Mouse (Mus musculus) embryonic facial prominence, embryonic 11.5 days (tissue): ENCODE results near the gene Usp5. TPM values are rescaled to one million over a fixed set of nuclear protein-coding genes. Genes with fewer than 3 reads are reported as not detected.
A peak's percentile ranks its signal among the peaks of the same experiment; 100 is the strongest.

Source experiments
- ATAC-seq: fragments of 200-750 bp; cut with Nextera tagmentation; replicated peaks from 2 replicates; pipeline ENCODE4 v1.8.0; 2017; ENCODE audit warnings: low read depth; ENCODE audit not compliant: insufficient number of reproducible peaks, low FRiP score, low TSS enrichment
- DNase-seq: peaks from one replicate; pipeline ENCODE4 v3.0.0-alpha.2; 2015; ENCODE audit warnings: low spot score
- H3K27ac ChIP-seq: fragments of 300-500 bp; sonication (generic); replicated peaks from 2 replicates; pipeline ENCODE4 v1.5.1; 2014; ENCODE audit warnings: mild to moderate bottlenecking, low read depth, low read length, control low read depth
- H3K27me3 ChIP-seq: fragments of 300-500 bp; sonication (generic); 2 replicates; pipeline ENCODE4 v1.6.1; 2014; ENCODE audit warnings: mild to moderate bottlenecking, low read length, moderate library complexity, mixed read lengths; ENCODE audit not compliant: control insufficient read depth, insufficient read depth
- H3K36me3 ChIP-seq: fragments of 300-500 bp; sonication (generic); replicated peaks from 2 replicates; pipeline ENCODE4 v1.6.1; 2014; ENCODE audit warnings: low read depth, mild to moderate bottlenecking, low read length, moderate library complexity, mixed read lengths; ENCODE audit not compliant: control insufficient read depth, insufficient read depth
- H3K4me1 ChIP-seq: fragments of 300-500 bp; sonication (generic); 2 replicates; pipeline ENCODE4 v1.6.1; 2014; ENCODE audit warnings: low read length, mixed read lengths; ENCODE audit not compliant: control insufficient read depth, insufficient read depth
- H3K4me2 ChIP-seq: fragments of 300-500 bp; sonication (generic); 2 replicates; pipeline ENCODE4 v1.6.1; 2014; ENCODE audit warnings: low read depth, mild to moderate bottlenecking, control low read depth, low read length, moderate library complexity
- H3K4me3 ChIP-seq: fragments of 300-500 bp; sonication (generic); 2 replicates; pipeline ENCODE4 v1.5.1; 2014; ENCODE audit warnings: low read depth, low read length, control low read depth
- H3K9ac ChIP-seq: fragments of 300-500 bp; sonication (generic); replicated peaks from 2 replicates; pipeline ENCODE4 v1.6.1; 2014; ENCODE audit warnings: mild to moderate bottlenecking, control low read depth, low read length
- H3K9me3 ChIP-seq: fragments of 300-500 bp; sonication (generic); replicated peaks from 2 replicates; pipeline ENCODE4 v1.6.1; 2016; ENCODE audit warnings: mild to moderate bottlenecking, low read length, inconsistent platforms, mixed read lengths; ENCODE audit not compliant: control insufficient read depth
- WGBS: fragments of 180-500 bp; shearing (Covaris S2); extraction: QIAGEN DNeasy Blood & Tissue Kit; methylation state at CpG from one replicate; pipeline ENCODE4 v1.1.7; 2014; 5-methylcytosine and 5-hydroxymethylcytosine counted together
- polyA plus RNA-seq: library from polyadenylated mRNA; unstranded; fragments of >200 nt; fragmentation: Nextera tagmentation; extraction: Ambion mirVana; gene quantifications from 2 replicates; pipeline ENCODE4 v1.2.1, GENCODE M21; 2014

The Usp5 gene
- polyA plus RNA-seq, 1 experiment from 2014 or later = 128 TPM

DNA sequence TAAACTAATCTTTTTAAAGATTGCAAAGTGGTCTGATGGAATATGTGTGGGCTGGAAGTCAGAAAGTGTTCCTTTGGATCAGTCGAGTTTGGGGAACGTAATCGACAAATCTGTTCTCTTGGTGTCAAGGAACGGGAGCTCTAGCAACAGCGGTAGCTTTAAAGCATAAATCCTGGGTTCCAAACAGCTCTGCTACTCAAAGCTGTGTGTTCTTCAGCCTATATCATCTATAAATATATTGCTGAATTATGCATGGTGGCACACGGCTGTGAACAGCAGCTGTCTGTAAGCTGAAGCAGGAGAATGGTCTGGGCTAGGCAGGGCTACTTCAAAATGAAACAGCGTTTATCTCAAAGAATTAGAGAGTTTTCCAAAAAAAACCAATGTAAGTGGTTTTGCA, 48.4 kb downstream of the Usp5 start:
- 90% methylated on average over 7 of the region's 7 CpGs for WGBS
- ATAC-seq = no peak
- peaks cover 2% of the 10 kb centered on the region for H3K27me3 ChIP-seq

DNA sequence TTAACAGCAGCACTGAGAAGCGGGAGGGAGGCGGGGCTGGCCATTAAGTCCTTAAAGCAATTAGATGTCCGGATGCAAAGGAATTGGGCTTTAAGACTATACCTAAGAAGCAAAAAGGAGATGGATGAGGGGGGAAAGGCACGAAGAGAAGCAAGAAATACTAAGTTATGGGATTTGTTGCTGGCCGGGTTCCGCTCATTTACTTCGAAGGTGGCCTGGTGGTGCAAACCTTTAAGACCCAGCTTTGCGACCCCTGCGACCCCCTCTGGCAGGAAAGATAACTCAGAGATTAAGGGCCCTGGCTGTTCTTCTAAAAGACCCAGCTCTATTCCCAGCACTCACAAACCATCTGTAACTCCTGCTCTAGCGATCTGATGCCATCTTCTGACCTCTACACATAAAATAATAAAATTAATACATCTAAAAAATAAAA, 49.3 kb downstream of the Usp5 start:
- Histone ChIP-seq H3K9me3 (no peaks in the 10 kb centered on the region), H3K27me3 (peaks cover 2% of the 10 kb centered on the region), H3K9ac (peak overlapping the region; percentile 29; the same call in 1 of the 2 replicates), H3K4me2 (peak overlapping the region; percentile 47), H3K27ac (no peak overlapping the region), H3K4me1 (peaks cover 4% of the 10 kb centered on the region; the same call in 1 of the 2 replicates), H3K36me3 (no peaks in the 10 kb centered on the region), H3K4me3 (peak overlapping the region; percentile 22)
- DNase-seq (no peak), ATAC-seq (no peak)
- 6% methylated on average over 10 of the region's 10 CpGs for WGBS

More for the DNA sequence above, 48.4 kb downstream of the Usp5 start:
- Histone ChIP-seq H3K36me3 (no peaks in the 10 kb centered on the region), H3K4me1 (peaks cover 4% of the 10 kb centered on the region; the same call in 1 of the 2 replicates), H3K27ac (no peak overlapping the region), H3K4me3 (no peak overlapping the region), H3K9ac (no peak overlapping the region), H3K9me3 (no peaks in the 10 kb centered on the region), H3K4me2 (no peak overlapping the region)
- DNase-seq = no peak

DNA sequence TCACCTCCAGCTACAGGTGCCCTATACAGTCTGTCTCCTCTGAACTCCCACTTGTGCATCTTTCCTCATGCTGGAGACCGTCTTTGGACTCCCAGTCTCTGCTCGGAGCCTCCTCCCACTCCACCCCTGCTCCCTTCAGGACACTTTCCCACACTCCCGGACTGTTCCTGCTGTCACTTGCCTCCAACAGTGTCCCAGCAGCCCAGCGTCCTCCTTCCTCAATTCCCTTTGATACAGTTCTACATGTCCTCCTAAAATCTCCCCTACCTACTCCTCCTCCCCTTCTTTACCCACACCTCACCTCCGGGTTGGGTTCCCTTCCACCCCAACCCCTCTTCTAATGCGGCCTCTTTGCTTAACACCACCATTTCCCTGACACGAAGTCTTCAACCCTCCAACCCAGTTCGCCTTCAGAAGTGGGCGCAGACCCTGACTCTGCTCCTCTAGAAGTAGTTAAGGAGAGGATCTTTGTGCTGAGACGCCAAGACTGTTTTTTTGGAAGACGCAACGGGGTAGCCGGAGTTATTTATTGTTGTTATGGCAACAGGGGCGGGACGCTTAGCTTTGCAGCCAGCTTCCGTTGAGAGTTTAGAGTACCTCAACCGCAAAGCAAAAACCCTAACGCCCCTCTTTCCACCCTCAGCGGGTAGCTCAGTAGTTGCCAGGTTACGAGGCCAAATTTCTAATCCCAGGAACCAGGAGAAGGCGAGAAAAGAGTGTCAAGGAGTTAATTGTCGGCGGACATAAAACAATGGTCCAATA, 49.9 kb downstream of the Usp5 start, which contains the start of gene Lrrc23:
Gene Lrrc23, minus strand, starts transcription at position 506 of the 762 bp plus-strand sequence.
- Histone ChIP-seq H3K27ac (no peak within 1 kb of the TSS), H3K4me1 (peaks cover 4% of the 10 kb centered on the region; the same call in 1 of the 2 replicates), H3K9ac (peak within 1 kb of the TSS; percentile 29; the same call in 1 of the 2 replicates), H3K4me2 (peak within 1 kb of the TSS; percentile 47), H3K4me3 (peak within 1 kb of the TSS; percentile 22), H3K27me3 (peaks cover 2% of the 10 kb centered on the region), H3K9me3 (no peaks in the 10 kb centered on the region), H3K36me3 (no peaks in the 10 kb centered on the region)
- DNase-seq = peak; percentile 82
- 2% methylated on average over 23 of the region's 23 CpGs for WGBS
- no peak; the same call in 1 of the 2 replicates for ATAC-seq

DNA sequence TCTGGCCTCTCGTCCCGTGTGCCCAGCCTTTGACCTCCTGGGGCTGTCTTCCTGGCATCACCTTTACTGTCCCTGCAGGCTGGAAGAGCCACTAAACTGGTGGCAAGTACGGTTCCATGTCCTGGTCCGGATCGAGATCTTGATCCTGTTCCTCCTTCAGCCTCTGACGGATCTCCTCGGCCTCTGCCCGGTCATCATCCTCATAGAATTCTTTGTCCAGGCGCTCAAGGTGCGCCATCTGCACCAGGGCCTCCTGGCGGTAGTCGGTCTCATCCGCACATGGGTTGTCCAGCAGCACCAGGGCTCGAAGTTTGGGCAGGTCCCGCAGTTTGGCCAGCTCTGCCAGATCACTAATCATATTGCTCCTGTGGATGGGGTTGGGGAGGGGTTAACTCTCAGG, 58.8 kb downstream of the Usp5 start:
- peaks cover 3% of the 10 kb centered on the region; the same call in 1 of the 2 replicates for H3K27me3 ChIP-seq
- no peak overlapping the region for H3K4me3 ChIP-seq
- no peak for ATAC-seq
- H3K36me3 ChIP-seq = no peaks in the 10 kb centered on the region
- peaks cover 4% of the 10 kb centered on the region for H3K4me1 ChIP-seq
- no peak overlapping the region for H3K4me2 ChIP-seq
- H3K27ac ChIP-seq = no peak overlapping the region
- no peak for DNase-seq
- no peak overlapping the region for H3K9ac ChIP-seq
- H3K9me3 ChIP-seq = no peaks in the 10 kb centered on the region
- WGBS = 84% methylated on average over 15 of the region's 15 CpGs

DNA sequence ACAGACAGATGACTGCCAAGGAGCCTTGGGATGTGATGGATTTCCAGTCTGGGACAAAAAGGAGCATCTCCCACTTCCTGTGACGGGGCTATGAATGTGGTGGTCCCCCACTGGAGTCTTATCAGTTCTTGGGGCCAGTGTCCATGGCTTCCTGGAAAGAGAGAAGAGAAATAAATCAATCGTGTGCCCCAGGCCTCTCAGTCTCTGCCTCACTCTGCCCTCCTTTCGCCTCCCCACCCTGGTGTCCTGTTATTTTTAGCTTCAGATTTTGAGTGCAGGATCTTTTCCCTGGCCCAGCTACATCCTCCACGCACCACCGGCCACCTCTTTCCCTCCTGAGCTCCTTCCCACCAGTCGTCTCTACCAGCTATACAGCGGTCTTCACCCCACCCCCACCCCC, 59.3 kb downstream of the Usp5 start:
- no peak for DNase-seq
- H3K27me3 ChIP-seq = peaks cover 3% of the 10 kb centered on the region; the same call in 1 of the 2 replicates

DNA sequence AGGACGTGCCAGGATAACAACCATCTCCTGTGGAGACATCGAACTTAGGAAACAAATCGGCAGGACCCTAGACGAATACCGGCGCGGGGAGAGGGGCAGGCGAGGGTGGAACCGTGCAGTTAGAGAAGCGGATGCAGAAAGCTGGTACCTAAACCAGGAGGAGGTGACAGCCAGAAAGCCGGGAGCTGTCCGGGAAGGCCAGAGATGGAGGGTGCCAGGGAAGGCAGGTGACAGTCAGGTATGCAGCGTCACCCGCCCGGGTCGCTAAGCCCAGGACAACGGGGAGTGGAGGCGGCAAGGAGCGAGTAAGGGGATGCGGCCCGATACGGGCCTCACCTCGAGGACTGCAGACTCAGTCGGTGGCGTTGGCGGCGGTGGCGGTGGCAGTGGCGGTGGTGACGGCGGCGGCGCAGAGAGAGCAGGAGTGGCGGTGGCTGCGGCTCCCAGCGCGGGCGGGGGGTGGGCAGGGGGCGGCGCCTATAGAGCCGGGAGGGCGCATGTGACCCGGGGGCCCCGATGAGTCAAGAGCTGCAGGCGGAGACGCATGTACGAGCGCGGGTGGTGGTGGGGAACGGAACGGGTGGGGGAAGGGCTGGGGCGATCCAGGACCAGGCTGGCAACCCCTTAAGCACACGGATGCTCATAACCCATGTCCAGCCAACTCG, 60.1 kb downstream of the Usp5 start, which contains the start of gene Eno2:
Gene Eno2, minus strand, starts transcription at position 573 of the 665 bp plus-strand sequence.
- WGBS = under 1% methylated on average over 51 of the region's 54 CpGs

More for the DNA sequence above, 59.3 kb downstream of the Usp5 start:
- no peak overlapping the region; the same call in 1 of the 2 replicates for H3K9ac ChIP-seq
- 63% methylated on average over 7 of the region's 7 CpGs for WGBS
- peak overlapping the region; percentile 44; the same call in 1 of the 2 replicates for H3K4me3 ChIP-seq
- no peaks in the 10 kb centered on the region for H3K36me3 ChIP-seq
- H3K9me3 ChIP-seq = no peaks in the 10 kb centered on the region
- peak overlapping the region; percentile 88 for H3K4me2 ChIP-seq
- no peak overlapping the region for H3K27ac ChIP-seq
- no peak for ATAC-seq
- peaks cover 4% of the 10 kb centered on the region for H3K4me1 ChIP-seq

DNA sequence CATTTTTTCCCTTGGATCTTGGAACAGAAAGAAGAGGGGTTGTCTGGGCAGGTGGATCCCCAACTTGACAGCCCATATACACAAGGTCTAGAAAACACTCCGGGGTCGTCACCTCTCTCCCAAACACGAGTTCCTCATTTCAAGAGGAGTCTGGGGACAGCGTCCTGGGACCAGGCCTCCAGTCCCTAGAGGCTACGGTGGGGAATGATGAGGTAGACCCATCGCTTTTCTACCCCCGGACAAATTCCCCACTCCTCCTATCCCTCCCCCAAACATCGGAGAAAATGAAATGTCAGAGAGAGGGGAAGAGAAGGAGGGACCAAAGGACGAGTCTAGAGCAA, 60.6 kb downstream of the Usp5 start:
- 2% methylated on average over 9 of the region's 9 CpGs for WGBS
- no peak for DNase-seq
- Histone ChIP-seq H3K9me3 (no peaks in the 10 kb centered on the region), H3K4me2 (peak overlapping the region; percentile 88), H3K27me3 (peaks cover 3% of the 10 kb centered on the region; the same call in 1 of the 2 replicates), H3K9ac (no peak overlapping the region), H3K4me1 (peaks cover 4% of the 10 kb centered on the region), H3K36me3 (no peaks in the 10 kb centered on the region), H3K4me3 (peak overlapping the region; percentile 44), H3K27ac (no peak overlapping the region)
- ATAC-seq = 0 out of 2 replicates have a peak, but pooled peaks have one; percentile 17

More for the DNA sequence above, 60.1 kb downstream of the Usp5 start, which contains the start of gene Eno2:
- H3K9me3 ChIP-seq = no peaks in the 10 kb centered on the region
- H3K4me2 ChIP-seq = peak within 1 kb of the TSS; percentile 88
- H3K4me3 ChIP-seq = peak within 1 kb of the TSS; percentile 44
- H3K36me3 ChIP-seq = no peaks in the 10 kb centered on the region
- peak; percentile 38 for ATAC-seq
- peaks cover 4% of the 10 kb centered on the region for H3K4me1 ChIP-seq
- H3K9ac ChIP-seq = peak within 1 kb of the TSS; percentile 58
- H3K27ac ChIP-seq = no peak within 1 kb of the TSS
- DNase-seq = peak; percentile 69
- H3K27me3 ChIP-seq = peaks cover 3% of the 10 kb centered on the region; the same call in 1 of the 2 replicates
